Mouse (Mus musculus) urinary bladder, postnatal 10 days (tissue): ENCODE results near the gene Gak.

Source experiments
- DNase-seq: peaks from one replicate; pipeline ENCODE4 v3.0.0; 2022; ENCODE audit warnings: low spot score

Gene Gak

DNA sequence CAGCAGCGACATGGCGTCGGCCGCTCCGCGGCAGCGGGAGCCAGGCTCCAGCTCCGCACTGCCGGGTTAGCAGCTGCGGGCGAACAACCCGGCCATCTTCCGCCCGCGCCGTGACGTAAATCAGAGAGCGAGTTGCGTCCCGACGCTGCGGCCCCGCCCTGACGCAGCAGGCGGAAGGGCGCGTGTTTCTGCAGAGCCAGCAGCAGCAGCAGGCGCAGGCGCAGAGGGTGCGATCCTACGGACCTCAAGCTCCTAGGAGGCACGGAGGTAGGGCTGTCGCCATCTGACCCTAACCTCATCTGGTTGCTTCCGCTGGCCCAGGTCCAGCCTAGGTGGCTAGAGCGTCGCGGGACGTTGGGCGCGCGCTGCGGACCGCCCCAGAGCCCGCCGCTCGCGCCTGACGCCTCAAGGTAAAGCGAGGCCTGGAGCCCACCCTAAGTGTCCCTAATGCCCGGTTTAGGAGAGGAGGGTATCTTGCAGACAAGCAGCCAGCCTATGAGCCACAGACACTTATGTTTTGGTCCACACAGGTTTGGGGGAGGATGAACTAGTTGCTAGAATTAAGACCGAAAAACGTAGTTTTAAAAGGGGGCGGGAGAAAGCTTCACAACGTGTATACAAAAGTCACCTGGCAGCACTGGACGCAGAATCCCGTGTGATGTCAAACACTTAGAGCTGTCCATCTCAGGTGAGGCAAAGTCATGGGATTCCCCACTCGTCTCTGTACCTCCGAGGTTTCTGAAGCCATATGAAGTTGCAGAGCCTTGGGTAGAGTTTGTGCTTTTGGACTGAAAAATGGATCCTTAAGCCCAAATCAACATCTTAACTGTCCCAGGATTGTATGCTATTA, at the start of gene Gak, which contains the start of gene Tmem175:
TSS of gene Gak (minus strand) at position 122 of the 850 bp plus-strand sequence.
TSS of gene Tmem175 (plus strand) at position 137 of the 850 bp plus-strand sequence.
- peak; percentile 71 for DNase-seq

DNA sequence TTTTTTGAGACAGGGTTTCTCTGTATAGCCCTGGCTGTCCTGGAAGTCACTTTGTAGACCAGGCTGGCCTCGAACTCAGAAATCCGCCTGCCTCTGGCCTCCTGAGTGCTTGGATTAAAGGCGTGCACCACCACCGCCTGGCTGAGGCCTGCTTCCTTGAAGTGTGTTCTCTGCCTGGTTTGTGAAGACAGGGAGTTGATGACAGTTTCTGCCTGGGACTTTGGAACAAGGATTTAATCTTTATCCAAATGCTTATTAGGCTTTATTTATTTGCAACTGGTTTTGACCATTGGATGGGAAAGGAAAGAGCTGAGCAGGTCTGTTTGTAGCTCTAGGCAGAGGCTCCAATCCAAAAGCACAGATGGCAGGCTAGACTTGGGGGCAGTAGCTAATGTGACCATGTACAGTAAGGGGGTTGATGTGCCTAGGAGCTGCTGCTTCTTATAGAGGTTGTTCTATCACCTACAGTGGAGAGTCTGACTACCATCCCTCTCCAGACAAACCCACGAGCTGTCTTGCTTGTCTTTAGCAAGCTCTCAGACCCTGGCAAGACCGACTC, 48.8 kb upstream of the Gak start:
- DNase-seq: no peak

DNA sequence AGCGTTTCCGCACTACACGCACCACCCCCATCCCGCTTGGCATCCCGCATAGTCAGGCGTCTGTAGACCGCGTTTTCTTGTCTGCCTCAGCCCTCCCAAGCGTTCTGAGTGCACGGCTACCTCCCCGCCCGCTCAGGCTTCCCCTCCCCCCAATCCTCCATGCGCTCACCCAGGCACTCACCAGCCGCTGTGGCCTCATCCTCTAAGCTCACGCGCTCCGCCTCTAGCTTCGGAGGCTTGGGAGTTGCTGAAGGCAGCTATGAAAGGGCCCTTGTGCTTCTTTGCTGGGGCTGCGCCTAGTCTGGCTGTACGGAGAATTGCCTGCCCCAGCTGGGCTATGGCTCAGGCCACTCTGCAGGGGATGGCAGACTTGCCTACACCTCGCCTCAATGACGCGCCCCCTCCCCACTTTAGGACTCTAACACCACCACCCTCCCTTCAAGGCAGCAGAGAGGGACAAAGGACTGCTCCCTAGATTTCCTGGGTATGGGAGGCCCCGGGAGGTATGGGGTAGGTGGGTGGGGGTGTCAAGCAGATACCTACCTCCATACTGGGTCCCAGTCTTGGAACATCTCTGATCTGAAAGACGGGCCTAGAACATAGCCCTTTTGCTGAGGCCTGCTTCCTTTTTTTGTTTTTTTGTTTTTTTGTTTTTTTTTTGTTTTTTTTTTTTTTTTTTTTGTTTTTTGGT, 48.2 kb upstream of the Gak start:
- no peak for DNase-seq

DNA sequence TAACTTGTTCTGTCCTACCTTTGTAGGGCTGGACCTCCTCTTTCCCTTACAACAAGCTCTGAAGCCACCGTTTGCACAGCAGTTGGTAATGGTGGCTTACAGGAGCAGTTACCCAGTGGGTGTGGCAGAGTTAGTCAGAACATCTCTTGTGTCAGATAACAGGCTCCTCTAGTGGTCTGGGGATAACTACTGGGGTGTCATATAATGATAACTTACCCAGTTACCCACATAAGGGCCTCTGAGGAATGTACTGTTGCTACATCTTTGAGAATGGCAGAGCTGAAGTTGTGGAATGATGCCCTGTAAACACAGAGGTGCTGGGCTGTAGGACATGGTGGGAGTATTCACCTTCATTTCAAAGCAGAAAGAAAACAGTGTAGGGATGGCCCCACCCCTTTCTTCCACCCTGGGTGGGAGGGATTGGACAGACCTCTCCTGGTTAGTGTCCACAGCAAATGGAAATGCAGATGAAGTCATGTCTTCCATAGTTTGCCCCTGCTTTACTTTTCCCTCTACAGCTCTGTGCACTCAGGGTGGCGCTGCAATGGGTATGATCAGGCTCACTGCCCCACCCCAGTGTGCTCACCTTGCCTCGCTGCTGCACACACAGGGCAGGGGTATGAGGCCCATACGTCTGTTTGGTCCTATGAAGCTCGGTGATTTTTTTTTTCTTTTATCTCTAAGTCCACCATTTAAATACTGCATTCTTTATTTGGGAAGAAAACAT, 47.4 kb upstream of the Gak start:
- DNase-seq: no peak

DNA sequence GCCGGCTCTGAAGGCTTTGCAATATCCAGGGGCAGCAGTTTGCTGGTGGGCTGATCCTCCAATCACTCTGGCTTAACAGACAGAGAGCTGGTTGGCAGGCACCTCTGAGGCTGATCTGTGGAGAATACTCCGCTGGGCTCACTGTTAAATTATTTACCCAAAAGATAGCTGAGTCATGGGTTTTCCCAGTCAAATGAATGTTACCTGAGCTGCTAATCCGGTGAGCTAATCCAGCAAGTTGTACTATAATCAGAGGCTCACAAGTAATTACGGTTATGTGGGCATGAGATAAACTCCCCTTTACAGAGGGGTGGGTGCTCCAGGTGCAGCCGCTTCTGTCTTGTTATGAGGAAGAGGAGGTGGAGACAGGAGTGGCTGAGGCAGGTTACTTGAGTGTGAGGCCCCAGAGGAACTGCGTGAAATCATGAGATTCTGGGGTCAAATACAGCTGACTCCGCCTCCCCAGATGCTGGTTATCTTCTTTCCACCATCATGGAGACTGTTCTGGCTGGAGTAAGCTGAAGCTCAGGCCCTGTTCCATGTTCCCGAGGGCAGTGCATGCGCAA, 45.8 kb upstream of the Gak start, which contains the start of gene Slc26a1:
TSS of gene Slc26a1 (minus strand) at position 319 of the 566 bp plus-strand sequence.
- no peak for DNase-seq

DNA sequence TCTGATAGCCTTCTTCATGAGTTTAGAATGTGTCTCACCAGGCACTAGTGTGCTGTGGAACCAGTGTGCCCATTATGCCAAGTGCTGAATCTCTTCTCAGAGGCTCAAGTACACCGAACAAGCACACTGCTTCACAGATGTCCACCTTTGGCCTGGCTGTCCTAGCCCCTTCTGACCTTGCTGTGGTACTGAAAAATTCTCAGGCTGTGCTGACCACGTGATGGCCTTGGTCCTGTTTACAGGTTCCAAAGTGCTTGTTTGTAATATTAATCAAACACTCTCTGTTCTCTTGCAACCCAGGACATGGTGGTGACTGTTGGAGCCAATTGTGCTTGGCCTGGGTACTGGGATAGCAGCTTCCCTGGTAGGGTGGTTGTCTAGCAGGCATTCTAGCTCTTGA, 45.1 kb upstream of the Gak start:
- no peak for DNase-seq

DNA sequence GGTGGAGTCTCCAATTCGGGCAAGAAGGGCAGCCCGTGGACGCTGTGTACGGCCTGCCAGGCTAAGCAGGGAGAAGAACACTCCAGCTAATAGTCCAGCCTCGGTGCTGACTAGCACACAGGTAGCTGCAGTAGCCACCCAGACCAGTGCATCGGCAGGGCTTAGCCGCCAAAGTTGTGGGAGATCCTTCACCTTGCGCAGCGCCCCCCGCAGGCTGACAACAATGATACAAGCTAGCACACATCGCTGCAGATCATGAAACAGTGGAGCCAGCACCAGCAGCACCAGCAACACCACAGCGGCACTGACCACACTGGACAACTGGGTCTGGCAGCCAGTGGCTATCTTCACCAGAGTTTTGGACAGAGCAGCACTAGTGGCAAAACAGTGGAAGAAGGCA, 42.2 kb upstream of the Gak start:
- no peak for DNase-seq

DNA sequence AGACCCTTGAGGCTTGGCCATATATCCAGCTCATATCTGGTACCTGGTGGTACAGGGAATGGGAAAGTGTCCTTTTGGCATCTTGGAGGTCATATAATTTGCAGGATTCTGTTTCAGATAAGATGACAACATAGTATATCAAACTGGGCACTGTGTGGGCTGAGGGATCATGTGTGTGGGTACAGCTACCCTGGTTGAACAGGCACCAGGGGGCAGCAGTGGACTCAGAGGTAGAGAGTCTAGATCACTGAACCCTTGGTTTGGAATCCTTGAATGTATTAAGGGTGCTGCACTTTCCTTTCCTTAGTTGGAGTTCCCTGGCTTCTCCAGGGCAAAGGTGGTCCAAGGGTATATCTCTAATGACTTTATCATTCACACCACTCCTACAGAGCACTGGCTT, 41.2 kb upstream of the Gak start:
- no peak for DNase-seq

DNA sequence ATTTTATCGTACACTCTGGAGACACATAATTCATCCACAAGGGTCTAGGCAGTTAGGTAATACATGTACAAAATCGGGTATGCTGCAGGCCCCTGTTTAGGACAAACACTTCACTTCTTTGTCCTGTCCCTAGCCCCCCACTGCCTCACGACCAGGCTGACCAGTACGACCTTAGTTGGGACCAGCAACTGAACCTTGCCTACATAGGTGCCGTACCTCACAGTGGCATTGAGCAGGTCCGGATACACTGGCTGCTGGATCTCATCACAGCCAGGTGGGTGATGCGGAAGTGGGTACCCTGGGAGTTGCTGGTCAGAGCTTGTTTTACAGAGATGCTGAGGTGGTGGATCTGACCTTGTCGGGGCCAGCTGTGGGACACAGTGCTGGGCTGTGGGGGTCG, 40.4 kb upstream of the Gak start:
- DNase-seq: no peak

DNA sequence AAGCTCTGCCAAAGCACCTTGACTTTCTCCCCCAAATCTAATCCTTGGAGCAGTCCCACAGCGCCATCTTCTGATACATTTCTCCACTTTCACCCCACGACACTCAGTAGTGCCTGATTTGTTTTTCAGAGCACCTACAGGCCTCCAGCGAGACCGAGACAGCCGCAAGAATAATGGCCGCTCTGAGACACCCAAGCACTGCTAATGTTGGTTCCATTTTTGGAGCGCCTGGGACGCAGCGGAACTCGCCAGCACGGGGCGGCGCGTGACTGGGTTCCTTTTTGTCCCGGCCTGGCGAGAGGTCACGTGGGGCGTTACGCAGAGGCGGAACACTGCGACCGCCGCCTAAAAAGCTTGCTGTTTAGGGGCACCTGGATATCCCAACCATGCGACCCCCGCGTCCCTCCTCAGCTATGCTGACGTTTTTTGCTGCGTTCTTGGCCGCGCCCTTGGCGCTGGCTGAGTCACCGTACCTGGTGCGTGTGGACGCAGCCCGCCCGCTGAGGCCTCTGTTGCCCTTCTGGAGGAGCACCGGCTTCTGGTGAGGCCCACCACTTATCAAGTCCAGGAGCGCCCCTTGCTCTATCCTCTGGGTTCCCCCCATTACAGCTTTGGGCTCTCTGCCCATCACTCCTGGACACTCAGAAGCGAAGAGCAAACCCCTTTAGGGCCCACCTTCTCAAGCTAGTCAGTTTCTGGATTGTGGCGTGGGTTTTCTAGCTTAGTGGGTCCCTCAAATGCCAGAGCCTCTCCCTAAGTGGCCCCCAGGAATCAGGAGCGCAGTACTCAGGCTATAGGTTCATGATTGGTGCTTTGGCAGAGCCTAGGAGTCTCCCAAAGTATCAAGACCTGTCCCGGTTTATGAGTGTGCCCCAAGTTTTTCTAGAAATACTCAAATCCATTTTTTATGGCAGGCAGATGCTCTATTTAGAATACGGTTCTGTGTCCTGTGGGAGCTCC, 39.7 kb upstream of the Gak start, which contains the start of gene Dgkq:
TSS of gene Dgkq (minus strand) at position 696 of the 960 bp plus-strand sequence.
- DNase-seq: peak; percentile 43

DNA sequence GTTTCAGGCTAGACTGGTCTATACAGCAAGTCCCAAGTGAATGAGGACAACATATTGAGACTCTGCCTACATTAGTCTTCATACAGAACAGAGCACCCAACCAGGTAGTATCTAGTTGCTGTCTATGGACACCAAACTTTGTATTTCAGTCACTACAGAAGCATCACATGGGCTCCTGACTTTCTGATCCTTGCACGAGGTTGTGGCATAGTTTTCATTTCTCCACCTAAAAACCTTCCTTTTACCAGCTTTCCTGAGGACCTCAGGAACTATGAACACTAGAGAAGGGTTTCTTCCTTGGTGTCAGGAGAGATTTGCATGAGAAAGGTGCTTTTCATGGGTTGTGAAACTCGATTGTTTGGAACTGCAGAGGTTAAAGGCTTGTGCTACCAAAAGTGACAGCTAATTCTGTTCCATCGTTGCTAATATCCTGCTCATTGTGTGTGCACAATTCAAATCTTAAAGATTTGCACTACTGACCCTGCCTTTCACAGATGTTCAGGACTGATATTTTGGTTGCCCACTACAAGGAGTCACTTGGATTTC, 38.9 kb upstream of the Gak start:
- no peak for DNase-seq

DNA sequence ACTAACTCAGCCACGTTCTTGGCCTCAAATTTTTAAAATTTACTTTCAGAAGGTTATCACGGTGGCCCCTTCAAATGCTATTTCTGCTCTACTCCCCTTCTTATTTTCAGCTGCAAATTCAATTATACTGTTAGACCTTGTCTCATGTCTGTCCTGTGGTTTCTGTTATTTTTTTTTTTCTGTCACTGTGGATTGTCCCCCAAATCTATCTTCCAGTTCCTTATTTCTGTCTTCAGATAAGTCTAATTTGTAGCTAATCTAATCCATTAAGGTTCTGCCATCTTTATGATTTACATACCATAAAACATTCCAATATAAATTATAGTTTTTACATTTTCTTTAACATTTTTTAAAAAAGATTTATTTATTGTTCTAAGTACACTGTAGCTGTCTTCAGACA, 37.8 kb upstream of the Gak start:
- no peak for DNase-seq

DNA sequence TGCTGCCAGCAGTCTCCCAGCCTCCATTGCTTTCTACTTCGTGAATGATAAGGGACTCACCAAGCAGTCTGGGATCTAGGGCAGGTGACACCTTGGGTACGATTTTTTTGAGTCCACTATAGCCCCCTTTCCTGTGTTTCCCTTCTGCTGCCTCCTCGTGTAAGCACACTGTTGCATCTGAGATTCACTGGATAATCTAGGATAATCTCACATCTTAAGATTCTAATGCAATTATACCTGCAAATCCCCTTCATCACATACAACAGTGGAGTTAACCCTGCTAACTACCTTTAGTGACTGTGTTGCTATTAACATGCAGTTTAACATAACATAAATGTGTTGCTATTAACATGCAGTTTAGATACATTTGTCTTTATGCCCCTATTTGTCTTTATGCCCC, 35.5 kb upstream of the Gak start:
- DNase-seq: no peak

DNA sequence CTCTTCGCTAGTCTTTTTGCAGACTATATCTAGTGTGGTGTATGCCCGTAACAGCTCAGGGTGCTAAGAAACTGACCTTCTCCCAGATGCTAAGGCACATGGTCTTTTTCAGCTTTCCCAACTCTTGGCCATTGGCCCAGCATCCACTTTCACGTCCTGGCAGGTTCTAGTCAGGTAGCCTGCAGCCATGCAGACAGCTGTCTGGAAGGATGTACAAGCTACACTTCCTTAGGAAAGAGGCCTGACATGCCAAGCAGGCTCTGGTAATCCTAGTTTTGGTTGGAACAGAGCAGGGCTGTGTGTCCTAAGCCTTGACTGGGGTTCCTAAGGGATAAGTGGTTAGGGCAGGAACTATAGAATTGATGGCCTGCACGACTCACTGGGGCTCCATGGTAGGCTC, 33.2 kb upstream of the Gak start:
- DNase-seq: no peak

DNA sequence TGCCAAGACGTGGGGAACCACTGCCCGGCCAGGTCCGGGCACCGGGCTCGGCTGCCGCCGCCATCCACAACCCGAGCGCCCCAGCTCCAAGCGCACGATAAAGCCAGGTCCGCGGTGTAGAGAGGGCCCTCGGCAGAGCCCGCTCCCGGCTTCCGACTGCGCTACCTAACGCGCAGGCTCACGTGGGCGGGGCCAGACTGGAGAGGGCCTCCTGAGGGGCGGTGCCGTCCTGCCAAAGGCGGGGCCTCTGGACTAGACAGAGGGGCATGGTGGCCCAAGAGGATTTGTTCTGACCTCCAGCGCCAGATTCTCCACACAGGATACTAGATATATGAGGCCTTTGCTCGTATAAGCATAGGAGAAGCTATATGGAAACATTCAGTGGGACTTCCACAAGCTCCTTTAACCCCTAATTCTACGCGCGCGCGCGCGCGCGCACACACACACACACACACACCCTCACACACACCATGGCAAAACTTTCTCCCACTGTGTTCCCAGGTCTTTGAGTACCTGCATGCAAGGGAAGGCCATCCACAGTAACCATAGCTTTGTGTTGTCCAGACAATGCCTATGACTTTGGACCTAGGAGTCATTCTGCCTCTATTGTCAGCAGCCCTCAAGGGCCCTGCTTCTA, 31.2 kb upstream of the Gak start:
- peak; percentile 63 for DNase-seq

DNA sequence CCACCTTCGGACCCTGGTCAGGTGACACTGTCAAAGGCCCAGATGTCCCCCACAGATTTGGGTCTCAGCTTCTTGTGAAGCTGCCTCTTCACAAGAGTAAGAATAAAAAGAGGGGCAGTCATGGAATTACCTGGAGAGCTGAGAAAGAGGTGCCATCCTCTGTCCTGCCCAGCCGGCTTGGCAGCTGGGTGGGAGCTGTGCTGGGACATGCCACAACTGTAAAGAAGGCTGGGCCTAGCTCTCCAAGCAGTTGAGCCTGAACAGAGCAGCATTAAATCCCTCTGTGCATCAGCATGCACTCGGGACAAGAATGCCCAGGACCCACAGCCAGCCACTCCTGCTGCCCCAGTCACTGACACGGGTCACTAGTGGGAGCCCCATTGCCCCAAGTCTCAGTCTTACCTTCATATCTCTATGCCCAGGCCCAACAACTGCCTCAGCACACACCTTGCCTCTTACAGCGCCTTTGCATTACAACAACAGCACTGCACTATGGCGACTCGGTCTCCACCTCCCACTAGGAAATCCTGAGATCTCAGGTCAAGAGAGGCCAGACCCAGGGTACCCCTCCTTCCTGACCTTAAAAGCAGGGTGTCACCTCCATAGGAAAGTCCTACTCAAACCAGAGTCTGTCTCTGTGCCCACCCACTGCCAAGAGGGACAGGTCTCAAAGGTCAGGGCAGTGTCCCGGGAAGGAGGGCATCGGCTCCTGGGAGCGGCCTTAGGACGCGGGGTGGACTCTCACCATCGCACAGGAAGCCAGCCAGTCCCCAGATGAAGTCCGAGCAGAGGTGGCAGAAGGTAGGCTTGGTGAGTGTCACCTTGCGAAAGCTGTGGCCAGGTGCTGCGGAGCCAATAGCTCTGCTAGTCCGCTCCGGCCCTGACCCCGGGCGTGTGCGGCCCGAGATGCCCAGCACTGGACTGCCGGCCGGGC, 30.4 kb upstream of the Gak start, which contains the start of gene Idua:
TSS of gene Idua (plus strand) at position 634 of the 934 bp plus-strand sequence.
- DNase-seq: no peak

DNA sequence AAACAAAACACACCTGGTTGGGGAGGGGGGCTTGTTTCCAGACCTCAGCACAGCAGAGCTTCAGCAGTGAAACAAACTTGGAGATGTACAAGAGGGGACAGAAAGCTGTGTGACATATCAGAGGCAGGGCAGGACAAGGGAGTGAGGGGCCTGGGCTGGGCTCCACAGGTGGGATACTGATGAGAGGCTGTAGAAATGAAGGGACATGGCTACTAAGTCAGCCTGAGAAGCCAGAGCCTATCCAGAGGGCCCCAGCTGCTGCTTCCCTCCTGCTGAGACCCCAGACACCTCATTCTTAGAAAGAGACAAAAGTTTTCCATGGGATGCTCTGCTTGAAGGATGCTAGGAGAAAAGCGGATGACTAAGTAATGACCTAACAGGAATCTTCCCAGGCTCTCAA, 29.1 kb upstream of the Gak start:
- DNase-seq: no peak

DNA sequence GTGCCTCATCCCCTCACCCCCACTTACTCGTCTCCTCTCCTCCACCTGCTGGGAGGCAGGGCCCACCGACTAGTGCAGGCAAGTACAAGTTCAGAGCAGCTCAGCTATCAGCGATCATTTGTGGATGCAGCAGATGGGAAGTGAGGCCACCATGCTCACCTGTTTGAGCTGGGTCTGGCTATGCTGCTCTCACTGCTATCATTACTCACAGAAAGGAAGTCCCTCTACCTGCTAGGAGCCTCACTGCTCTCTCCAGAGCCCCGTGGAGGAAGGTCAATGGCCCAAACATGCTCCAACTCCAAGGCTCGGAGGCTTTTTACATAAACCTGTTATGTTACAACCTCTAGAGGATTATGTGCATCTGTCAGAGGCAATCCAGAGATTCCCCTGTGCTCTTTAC, 27.9 kb upstream of the Gak start:
- no peak for DNase-seq
